Mouse (Mus musculus) limb, embryonic 13.5 days (tissue): ENCODE measurements at regions not wholly inside any gene's neighbourhood (a gene's known extent, or its start where the extent isn't known, plus 50 kb on each side); places are given as distances from the start of the nearest gene placed in this dataset.

Experiments used
- ATAC-seq: fragments of 200-750 bp; cut with Nextera tagmentation; 2 replicates; pipeline ENCODE4 v1.8.0; 2017; ENCODE audit warnings: low read depth, moderate number of reproducible peaks, moderate TSS enrichment; ENCODE audit not compliant: low FRiP score
- H3K27ac ChIP-seq: fragments of 300-500 bp; sonication (generic); 2 replicates; pipeline ENCODE4 v1.5.1; 2015; ENCODE audit warnings: inconsistent platforms, mild to moderate bottlenecking, moderate library complexity
- H3K27me3 ChIP-seq: fragments of 300-500 bp; sonication (generic); 2 replicates; pipeline ENCODE4 v1.6.1; 2015; ENCODE audit warnings: mild to moderate bottlenecking, inconsistent platforms
- H3K36me3 ChIP-seq: fragments of 300-500 bp; sonication (generic); 2 replicates; pipeline ENCODE4 v1.6.1; 2015; ENCODE audit warnings: inconsistent platforms, mild to moderate bottlenecking, moderate library complexity
- H3K4me1 ChIP-seq: fragments of 300-500 bp; sonication (generic); 2 replicates; pipeline ENCODE4 v1.6.1; 2015; ENCODE audit warnings: inconsistent platforms
- H3K4me2 ChIP-seq: fragments of 300-500 bp; sonication (generic); replicated peaks from 2 replicates; pipeline ENCODE4 v1.6.1; 2015; ENCODE audit warnings: inconsistent platforms, mild to moderate bottlenecking, moderate library complexity
- H3K4me3 ChIP-seq: fragments of 300-500 bp; sonication (generic); 2 replicates; pipeline ENCODE4 v1.5.1; 2015; ENCODE audit warnings: moderate library complexity, mild to moderate bottlenecking, inconsistent platforms
- H3K9ac ChIP-seq: fragments of 300-500 bp; sonication (generic); 2 replicates; pipeline ENCODE4 v1.6.1; 2015; ENCODE audit warnings: mild to moderate bottlenecking, inconsistent platforms
- H3K9me3 ChIP-seq: fragments of 300-500 bp; sonication (generic); 2 replicates; pipeline ENCODE4 v1.6.1; 2016; ENCODE audit warnings: inconsistent platforms
- WGBS: fragments of 180-500 bp; shearing (Covaris S2); methylation state at CpG from one replicate; pipeline ENCODE4 v1.1.7; 2015; 5-methylcytosine and 5-hydroxymethylcytosine counted together

DNA sequence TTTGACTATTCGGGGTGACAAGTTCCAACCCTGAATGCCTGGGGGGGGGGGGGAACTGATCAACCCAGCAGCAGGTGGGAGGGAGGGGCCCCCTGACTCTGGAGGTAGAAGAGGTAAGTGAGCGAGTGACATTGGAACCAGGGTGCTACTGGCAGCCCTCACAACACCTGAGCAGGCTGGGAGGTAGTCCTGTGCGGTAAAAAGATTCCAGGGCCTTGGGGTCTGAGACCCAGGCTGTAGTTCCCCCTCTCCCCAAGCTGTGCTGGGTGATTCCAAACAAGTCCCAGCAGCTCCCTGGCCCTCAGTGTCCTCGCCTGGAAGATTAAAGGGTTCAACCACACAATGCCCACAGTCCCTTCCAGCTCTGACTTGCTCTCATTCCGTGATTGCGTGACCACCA is 240.4 kb downstream of the 3110018I06Rik start:
- Histone ChIP-seq H3K4me3 (no peak overlapping the region), H3K9me3 (0 out of 2 replicates have a peak, but pooled peaks cover 8% of the 10 kb centered on the region), H3K36me3 (no peaks in the 10 kb centered on the region), H3K9ac (no peak overlapping the region), H3K27ac (no peak overlapping the region), H3K4me2 (no peak overlapping the region), H3K27me3 (no peaks in the 10 kb centered on the region), H3K4me1 (peaks cover 8% of the 10 kb centered on the region)
- WGBS = 70% methylated on average over 6 of the region's 6 CpGs
- ATAC-seq = no peak

DNA sequence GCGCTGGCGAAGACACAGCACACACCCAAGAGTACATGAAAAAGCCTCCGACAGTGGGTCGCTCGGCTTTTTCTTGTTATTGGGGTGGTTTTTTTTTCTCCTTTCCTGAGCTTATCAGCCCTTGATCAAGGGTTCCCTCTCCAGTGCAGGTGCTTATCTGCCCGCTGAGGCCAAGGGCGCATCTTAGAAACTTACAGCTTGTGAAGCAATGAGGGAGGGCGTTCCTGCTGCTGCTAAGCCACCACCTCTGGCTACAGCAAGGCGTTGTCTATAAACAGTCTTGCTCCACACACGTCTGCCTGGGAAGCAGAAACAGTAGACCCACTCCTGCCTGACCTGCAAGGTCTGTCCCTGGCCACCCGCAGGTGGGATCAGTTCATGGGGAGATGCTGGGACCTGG is 240.9 kb downstream of the 3110018I06Rik start:
- Histone ChIP-seq H3K4me2 (no peak overlapping the region), H3K27ac (no peak overlapping the region), H3K9me3 (0 out of 2 replicates have a peak, but pooled peaks cover 8% of the 10 kb centered on the region), H3K4me1 (peaks cover 4% of the 10 kb centered on the region), H3K27me3 (no peaks in the 10 kb centered on the region), H3K9ac (no peak overlapping the region), H3K36me3 (no peaks in the 10 kb centered on the region), H3K4me3 (no peak overlapping the region)
- WGBS = 76% methylated on average over 11 of the region's 11 CpGs
- ATAC-seq = no peak

DNA sequence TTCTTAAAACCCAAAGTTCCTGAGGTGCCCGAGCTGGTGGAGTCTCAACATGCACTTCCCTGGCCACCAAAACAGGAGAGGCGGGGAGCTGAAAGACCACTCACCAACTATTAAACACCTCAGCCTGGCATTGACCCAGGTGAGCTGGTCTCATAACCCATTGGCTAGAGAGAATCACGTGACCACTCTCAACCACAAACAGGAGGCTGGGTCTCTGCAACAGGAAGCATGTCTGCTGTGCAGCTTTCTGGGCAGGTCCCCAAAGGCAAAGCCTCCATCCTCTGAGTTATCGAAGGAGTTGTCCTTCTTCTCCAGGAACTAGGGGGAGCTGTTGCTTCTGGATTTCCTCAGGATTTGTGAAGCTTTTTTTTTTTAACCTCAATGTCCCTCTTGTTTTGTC is 242.5 kb downstream of the 3110018I06Rik start:
- WGBS = 68% methylated on average over 4 of the region's 4 CpGs
- no peaks in the 10 kb centered on the region for H3K27me3 ChIP-seq
- no peaks in the 10 kb centered on the region for H3K4me1 ChIP-seq
- H3K9ac ChIP-seq = no peak overlapping the region
- H3K36me3 ChIP-seq = no peaks in the 10 kb centered on the region
- H3K4me2 ChIP-seq = no peak overlapping the region
- ATAC-seq = no peak
- H3K27ac ChIP-seq = no peak overlapping the region
- H3K4me3 ChIP-seq = no peak overlapping the region
- 0 out of 2 replicates have a peak, but pooled peaks cover 8% of the 10 kb centered on the region for H3K9me3 ChIP-seq

DNA sequence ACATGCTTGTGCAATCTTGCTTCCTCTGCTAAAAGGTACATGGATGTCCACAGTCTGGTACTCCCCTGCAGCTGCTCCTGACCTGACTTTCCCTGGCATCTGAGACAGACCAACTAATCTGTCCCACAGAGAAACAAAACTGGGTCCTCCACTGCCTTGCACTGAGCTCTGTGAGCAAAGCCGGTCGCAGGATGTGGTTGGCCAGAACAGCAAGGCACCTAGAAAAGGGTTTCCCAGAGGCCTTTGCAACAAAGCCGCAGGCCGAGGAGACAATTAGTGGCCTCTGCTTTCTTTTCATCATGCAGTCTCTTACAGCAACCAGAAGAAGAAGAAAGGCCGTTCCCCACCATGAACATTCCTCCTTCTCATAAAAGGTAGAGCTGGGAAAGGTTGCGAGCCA is 246.1 kb downstream of the 3110018I06Rik start:
- Histone ChIP-seq H3K4me2 (no peak overlapping the region), H3K9ac (no peak overlapping the region)

DNA sequence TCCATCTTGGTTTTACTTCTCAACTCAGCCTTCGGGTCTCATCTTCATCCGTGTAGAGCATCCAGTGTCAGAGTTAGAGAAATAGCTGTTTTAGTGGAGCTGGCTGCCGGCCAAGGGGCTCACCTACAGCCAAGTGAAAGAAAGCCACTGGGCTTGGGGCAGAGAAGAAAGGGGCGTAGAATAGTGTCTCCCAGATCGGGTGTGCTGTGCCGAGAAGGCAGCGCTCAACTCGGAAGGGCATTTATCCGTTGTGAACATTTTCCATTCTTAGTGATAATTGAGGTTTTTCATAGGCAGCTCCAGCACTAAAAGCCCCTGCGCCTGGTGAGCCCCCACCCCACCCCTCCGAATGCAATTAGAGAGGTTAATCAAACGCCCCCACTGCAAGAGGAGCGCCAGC is 254.2 kb downstream of the 3110018I06Rik start:
- Histone ChIP-seq H3K27ac (no peak overlapping the region), H3K27me3 (0 out of 2 replicates have a peak, but pooled peaks cover 3% of the 10 kb centered on the region), H3K36me3 (no peaks in the 10 kb centered on the region), H3K4me1 (peaks cover 14% of the 10 kb centered on the region), H3K4me3 (no peak overlapping the region), H3K9ac (no peak overlapping the region), H3K4me2 (peak overlapping the region; percentile 45), H3K9me3 (no peaks in the 10 kb centered on the region)
- 45% methylated on average over 13 of the region's 13 CpGs for whole genome bisulfite sequencing
- ATAC-seq = no peak

More for the DNA sequence above, 246.1 kb downstream of the 3110018I06Rik start:
- WGBS = 73% methylated on average over 6 of the region's 6 CpGs
- Histone ChIP-seq H3K4me1 (no peaks in the 10 kb centered on the region), H3K27ac (no peak overlapping the region), H3K9me3 (0 out of 2 replicates have a peak, but pooled peaks cover 8% of the 10 kb centered on the region), H3K27me3 (no peaks in the 10 kb centered on the region), H3K36me3 (no peaks in the 10 kb centered on the region), H3K4me3 (no peak overlapping the region)
- ATAC-seq = no peak

DNA sequence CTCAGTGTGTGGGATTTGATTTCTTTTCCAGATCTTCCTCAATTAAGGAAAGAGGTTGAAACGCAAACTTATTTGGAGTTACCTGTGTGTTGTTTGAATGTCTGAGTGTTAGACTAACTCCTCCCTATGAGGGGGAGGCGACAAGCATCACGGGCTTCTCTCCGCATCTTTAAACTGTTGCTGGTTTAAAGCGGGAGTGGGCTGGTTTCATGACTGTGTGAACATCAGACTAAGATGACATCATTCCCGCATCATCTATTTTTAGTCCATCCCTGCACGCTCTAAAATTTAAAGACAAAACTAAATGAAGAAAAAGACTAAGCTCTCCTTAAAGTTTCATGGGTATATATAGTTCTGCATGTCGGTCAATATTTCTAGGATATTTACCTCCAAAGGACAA is 256.4 kb downstream of the 3110018I06Rik start:
- WGBS = 88% methylated on average over 8 of the region's 8 CpGs
- Histone ChIP-seq H3K4me2 (no peak overlapping the region), H3K4me1 (peaks cover 36% of the 10 kb centered on the region), H3K4me3 (no peak overlapping the region), H3K27ac (no peak overlapping the region), H3K9me3 (no peaks in the 10 kb centered on the region), H3K27me3 (0 out of 2 replicates have a peak, but pooled peaks cover 3% of the 10 kb centered on the region), H3K36me3 (no peaks in the 10 kb centered on the region), H3K9ac (no peak overlapping the region)
- no peak for ATAC-seq

DNA sequence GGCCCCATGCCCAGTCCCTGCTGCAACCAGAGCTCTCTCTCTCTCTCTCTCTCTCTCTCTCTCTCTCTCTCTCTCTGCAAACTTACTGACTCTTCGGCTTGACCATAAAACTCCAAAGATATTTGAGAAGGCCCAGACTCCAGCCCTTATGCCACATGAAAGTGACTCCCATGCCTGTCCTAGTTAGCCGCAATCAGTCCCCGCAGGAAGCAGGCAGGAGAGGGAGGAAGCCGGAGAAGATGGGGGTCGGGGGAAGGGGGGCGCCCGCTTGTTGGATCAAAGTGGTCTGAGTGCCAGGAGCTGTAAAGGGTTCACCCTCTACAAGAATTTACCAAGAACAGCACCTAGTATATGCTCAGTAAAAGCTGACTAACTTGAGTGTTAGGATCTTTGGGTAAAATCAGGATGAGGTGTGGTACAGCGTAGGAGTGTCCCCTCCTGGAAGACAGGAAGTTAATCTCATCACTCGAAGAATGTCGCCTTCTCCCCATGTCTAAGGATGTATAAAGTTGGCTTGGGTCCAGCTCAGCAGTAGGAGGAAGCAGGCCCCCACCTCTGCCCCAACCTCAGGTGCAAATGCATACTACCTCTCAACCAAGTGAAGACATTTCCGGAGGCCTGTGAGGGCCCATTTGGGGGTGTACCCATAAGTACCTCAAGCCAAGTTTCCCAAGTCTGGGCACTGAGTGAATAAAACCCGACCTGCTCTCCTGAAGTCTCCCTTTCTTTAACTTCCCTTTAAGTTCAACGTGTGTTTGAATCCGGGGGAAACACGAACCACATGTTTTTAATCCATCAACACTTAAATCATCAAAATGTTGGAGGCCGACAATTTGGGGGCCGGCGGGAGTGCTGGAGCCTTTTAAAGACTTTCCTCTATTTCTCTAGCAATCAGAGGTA is 254.7 kb downstream of the Bcl11b start:
- Histone ChIP-seq H3K9ac (no peak overlapping the region), H3K9me3 (no peaks in the 10 kb centered on the region), H3K4me2 (peak overlapping the region; percentile 30; the same call in 1 of the 2 replicates), H3K4me1 (peaks cover 61% of the 10 kb centered on the region), H3K36me3 (no peaks in the 10 kb centered on the region), H3K27me3 (peaks cover 10% of the 10 kb centered on the region; the same call in 1 of the 2 replicates), H3K4me3 (no peak overlapping the region), H3K27ac (peak overlapping the region; percentile 11; the same call in 1 of the 2 replicates)
- 17% methylated on average over 18 of the region's 18 CpGs for WGBS
- peak; percentile 25; the same call in 1 of the 2 replicates for ATAC-seq

DNA sequence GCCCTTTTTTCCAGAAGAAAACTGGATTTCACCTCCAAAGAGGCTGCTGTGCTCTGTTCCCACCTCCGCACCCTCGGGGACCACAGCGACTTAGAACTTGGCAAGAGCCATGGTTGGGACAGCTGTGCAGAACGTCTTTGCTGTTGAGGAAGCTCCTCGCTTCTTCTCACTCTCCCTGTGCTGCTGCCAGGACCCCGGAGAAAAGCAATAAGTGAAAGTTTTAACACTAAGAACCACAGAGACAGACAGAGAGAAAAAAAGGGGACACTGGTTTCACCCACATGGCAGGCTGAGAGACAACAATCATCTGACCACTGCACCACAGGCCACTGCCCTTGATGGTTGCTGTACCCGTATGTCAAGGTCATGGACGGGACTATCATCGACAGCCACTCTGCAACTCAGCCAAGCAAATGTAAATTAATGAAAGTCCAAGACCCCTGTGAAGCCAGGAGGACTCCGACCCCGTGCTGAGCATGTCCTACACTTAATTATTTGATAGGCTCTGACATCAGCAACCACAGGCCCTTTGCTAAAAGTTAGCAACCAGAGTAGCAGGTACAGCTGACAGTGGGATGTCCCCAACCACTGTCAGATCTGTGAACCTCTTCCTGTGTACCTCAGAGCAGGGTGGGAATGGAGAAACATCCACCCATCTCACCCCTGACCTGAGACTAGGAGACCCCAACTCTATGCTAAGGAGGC is 253.9 kb downstream of the Bcl11b start:
- Histone ChIP-seq H3K4me1 (peaks cover 62% of the 10 kb centered on the region), H3K27me3 (peaks cover 12% of the 10 kb centered on the region; the same call in 1 of the 2 replicates), H3K9ac (no peak overlapping the region), H3K36me3 (no peaks in the 10 kb centered on the region), H3K9me3 (no peaks in the 10 kb centered on the region), H3K27ac (peak overlapping the region; percentile 11; the same call in 1 of the 2 replicates), H3K4me2 (peak overlapping the region; percentile 20; the same call in 1 of the 2 replicates), H3K4me3 (no peak overlapping the region)
- 46% methylated on average over 11 of the region's 11 CpGs for WGBS
- ATAC-seq = no peak; the same call in 1 of the 2 replicates

DNA sequence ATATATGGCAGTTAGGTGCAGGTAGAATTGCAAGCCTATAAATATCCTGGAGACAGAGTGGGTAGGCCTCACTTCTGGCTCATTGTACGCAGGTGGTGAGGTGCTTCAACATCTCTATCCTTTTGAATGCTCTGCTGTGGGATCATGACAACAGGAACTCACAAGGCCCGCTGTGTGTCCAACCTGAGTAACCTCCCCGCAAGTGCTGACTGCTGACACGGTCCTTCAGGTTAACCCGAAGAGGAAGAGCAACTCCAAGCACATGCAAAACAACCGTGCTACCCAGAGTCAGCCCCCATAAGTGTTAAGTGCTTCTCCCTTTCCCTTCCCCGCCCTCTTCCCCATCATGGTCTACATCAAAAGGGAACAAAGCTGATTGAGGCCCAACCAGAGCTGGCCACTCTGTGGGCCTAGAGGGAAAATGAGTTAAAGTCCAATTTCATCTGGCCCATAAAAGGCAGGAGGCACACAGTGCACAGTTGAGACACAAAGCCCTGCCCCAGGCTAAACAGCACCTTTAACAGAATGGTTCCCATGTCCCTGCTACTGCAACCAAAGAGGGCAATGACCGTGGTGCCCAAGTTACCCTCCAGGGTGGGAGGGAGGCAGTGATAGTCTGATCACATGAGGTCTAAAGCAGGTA is 253.0 kb downstream of the Bcl11b start:
- Histone ChIP-seq H3K9me3 (no peaks in the 10 kb centered on the region), H3K4me1 (peaks cover 62% of the 10 kb centered on the region), H3K9ac (no peak overlapping the region), H3K27me3 (peaks cover 12% of the 10 kb centered on the region), H3K4me3 (no peak overlapping the region), H3K4me2 (no peak overlapping the region), H3K27ac (no peak overlapping the region), H3K36me3 (no peaks in the 10 kb centered on the region)
- 56% methylated on average over 8 of the region's 8 CpGs for WGBS
- ATAC-seq = no peak

DNA sequence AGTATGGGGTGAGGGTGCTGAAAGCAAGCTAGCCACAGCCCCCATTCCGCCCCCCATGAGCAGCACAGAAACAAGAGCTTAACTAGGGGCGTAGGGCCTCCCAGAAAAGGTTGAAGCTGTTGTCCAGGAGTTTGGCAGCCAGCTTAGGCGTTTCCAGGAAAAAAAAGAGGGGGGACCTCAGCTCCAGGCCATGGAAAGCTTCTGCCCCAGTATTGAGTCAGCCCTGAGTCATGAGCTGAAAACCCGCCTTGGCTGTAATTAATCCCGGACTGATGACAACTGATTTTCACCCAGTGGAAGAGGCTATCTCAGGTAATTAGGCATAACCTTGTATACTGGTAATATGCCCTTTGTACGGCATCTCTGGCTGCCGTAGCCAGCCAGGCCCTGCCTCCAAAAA is 251.3 kb downstream of the Bcl11b start:
- peaks cover 65% of the 10 kb centered on the region for H3K4me1 ChIP-seq
- H3K9ac ChIP-seq = no peak overlapping the region
- no peak overlapping the region for H3K4me2 ChIP-seq
- ATAC-seq = no peak
- H3K9me3 ChIP-seq = no peaks in the 10 kb centered on the region
- 62% methylated on average over 7 of the region's 7 CpGs for WGBS
- H3K27me3 ChIP-seq = peaks cover 8% of the 10 kb centered on the region
- no peak overlapping the region for H3K27ac ChIP-seq
- no peaks in the 10 kb centered on the region for H3K36me3 ChIP-seq
- no peak overlapping the region for H3K4me3 ChIP-seq

DNA sequence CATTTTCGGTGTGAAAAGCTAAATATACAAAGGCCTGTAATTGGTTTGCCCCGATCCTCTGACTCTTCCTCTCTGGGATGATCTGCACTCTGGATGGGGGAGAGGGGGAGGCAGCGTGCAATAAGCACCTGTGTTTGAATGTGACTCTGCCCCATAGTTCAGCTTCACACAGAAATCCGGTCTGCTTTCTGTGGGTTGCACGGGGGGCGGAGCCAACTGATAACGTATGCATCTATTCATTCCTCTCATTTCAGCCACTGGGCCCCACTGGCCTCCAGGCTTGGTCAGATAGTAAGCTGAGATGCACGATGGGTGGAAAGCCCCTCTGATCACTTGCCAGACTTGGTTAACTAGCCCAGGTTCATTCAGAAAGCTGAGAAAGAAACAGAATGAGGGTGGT is 250.8 kb downstream of the Bcl11b start:
- WGBS = 36% methylated on average over 8 of the region's 8 CpGs
- H3K9me3 ChIP-seq = no peaks in the 10 kb centered on the region
- no peak overlapping the region for H3K9ac ChIP-seq
- peaks cover 8% of the 10 kb centered on the region for H3K27me3 ChIP-seq
- H3K4me1 ChIP-seq = peaks cover 67% of the 10 kb centered on the region
- ATAC-seq = no peak
- H3K4me2 ChIP-seq = no peak overlapping the region
- no peaks in the 10 kb centered on the region for H3K36me3 ChIP-seq
- no peak overlapping the region for H3K27ac ChIP-seq
- no peak overlapping the region for H3K4me3 ChIP-seq

DNA sequence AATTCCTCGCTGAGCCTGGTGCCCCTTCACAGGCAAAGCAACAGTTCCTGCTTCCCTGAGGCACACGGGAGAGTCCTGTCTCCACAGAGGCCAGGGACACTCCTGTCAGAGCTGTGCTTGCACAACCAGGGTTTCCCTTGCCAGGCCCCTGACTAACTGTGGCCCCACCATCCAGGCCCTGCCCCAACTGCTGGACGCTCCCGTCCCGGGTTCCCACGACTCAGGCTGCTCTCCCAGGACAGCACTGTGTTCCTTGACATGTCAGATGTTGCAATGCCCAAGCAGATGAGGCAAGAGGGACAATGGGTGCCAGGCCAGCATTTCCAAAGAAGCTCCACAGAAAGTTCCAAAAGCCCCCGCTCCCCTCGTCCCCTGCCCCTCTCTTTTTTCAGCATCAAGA is 250.4 kb downstream of the Bcl11b start:
- WGBS = 46% methylated on average over 8 of the region's 8 CpGs
- Histone ChIP-seq H3K9me3 (no peaks in the 10 kb centered on the region), H3K27ac (no peak overlapping the region), H3K4me2 (no peak overlapping the region), H3K36me3 (no peaks in the 10 kb centered on the region), H3K9ac (no peak overlapping the region), H3K4me1 (peaks cover 67% of the 10 kb centered on the region), H3K27me3 (peaks cover 8% of the 10 kb centered on the region), H3K4me3 (no peak overlapping the region)
- ATAC-seq = no peak
